Mouse (Mus musculus): ENCODE results near the gene Pms1. TPM values are rescaled to one million over a fixed set of nuclear protein-coding genes. Genes with fewer than 3 reads are reported as not detected.
"Not testable (repeated sequence)": the region's sequence is repeated elsewhere in the genome, so short reads cannot be mapped to it uniquely, and the experiment has no call there.

Pms1 gene
- polyA plus RNA-seq, 1 experiment from 2014 or later, result 31.1 TPM

- H3K4me2 ChIP-seq, result no peak overlapping the region
Measured at GRCm38 (mm10) chr1:53300506-53300905, 3.7 kb upstream of the Pms1 start.

GRCm38 (mm10) chr1:53291197-53291596 lies 5.6 kb downstream of the Pms1 start:
- no peak for ATAC-seq (ENCODE audit: insufficient number of reproducible peaks, insufficient read depth, low FRiP score, low TSS enrichment, low read depth)
- Histone ChIP-seq H3K9ac (replicated peaks) (no peak overlapping the region), H3K9me3 (no peaks in the 10 kb centered on the region; the same call in 1 of the 2 replicates), H3K36me3 (peaks cover 9% of the 10 kb centered on the region), H3K4me1 (replicated peaks) (0 out of 2 replicates have a peak, but pooled peaks cover 6% of the 10 kb centered on the region), H3K4me3 (replicated peaks) (no peak overlapping the region), H3K4me2 (no peak overlapping the region), H3K27me3 (no peaks in the 10 kb centered on the region), H3K27ac (no peak overlapping the region)
- 87% methylated on average over 3 of the region's 3 CpGs for WGBS

More at GRCm38 (mm10) chr1:53300506-53300905, 3.7 kb upstream of the Pms1 start:
- no peaks in the 10 kb centered on the region for H3K9me3 ChIP-seq
- H3K4me3 ChIP-seq (replicated peaks), result no peak overlapping the region
- H3K27me3 ChIP-seq, result no peaks in the 10 kb centered on the region
- H3K4me1 ChIP-seq (replicated peaks), result peaks cover 6% of the 10 kb centered on the region; the same call in 1 of the 2 replicates
- H3K36me3 ChIP-seq, result peaks cover 10% of the 10 kb centered on the region
- no peak for ATAC-seq (ENCODE audit: insufficient number of reproducible peaks, insufficient read depth, low FRiP score, low TSS enrichment, low read depth)
- WGBS, result 93% methylated on average over 4 of the region's 4 CpGs
- no peak overlapping the region for H3K27ac ChIP-seq
- H3K9ac ChIP-seq (replicated peaks), result no peak overlapping the region

GRCm38 (mm10) chr1:53272646-53273045 lies 24.2 kb downstream of the Pms1 start:
- Histone ChIP-seq H3K36me3 (peaks cover 3% of the 10 kb centered on the region; the same call in 1 of the 2 replicates), H3K27ac (no peak overlapping the region), H3K4me1 (replicated peaks) (no peaks in the 10 kb centered on the region), H3K4me2 (no peak overlapping the region), H3K27me3 (no peaks in the 10 kb centered on the region), H3K9ac (replicated peaks) (no peak overlapping the region), H3K9me3 (no peaks in the 10 kb centered on the region), H3K4me3 (replicated peaks) (no peak overlapping the region)
- no peak for ATAC-seq (ENCODE audit: insufficient number of reproducible peaks, insufficient read depth, low FRiP score, low TSS enrichment, low read depth)

GRCm38 (mm10) chr1:53269901-53270300 lies 26.9 kb downstream of the Pms1 start:
- Histone ChIP-seq H3K9me3 (no peaks in the 10 kb centered on the region), H3K36me3 (peaks cover 9% of the 10 kb centered on the region), H3K27ac (no peak overlapping the region), H3K4me1 (replicated peaks) (no peaks in the 10 kb centered on the region), H3K27me3 (no peaks in the 10 kb centered on the region), H3K4me3 (replicated peaks) (no peak overlapping the region), H3K9ac (replicated peaks) (no peak overlapping the region), H3K4me2 (no peak overlapping the region)
- 92% methylated on average over 3 of the region's 3 CpGs for WGBS
- no peak for ATAC-seq (ENCODE audit: insufficient number of reproducible peaks, insufficient read depth, low FRiP score, low TSS enrichment, low read depth)

- H3K36me3 ChIP-seq, result peaks cover 12% of the 10 kb centered on the region
- not testable (repeated sequence) for H3K4me2 ChIP-seq; H3K4me1 ChIP-seq (replicated peaks); H3K9ac ChIP-seq (replicated peaks); H3K27me3 ChIP-seq; ATAC-seq (ENCODE audit: insufficient number of reproducible peaks, insufficient read depth, low FRiP score, low TSS enrichment, low read depth); H3K9me3 ChIP-seq; H3K4me3 ChIP-seq (replicated peaks); H3K27ac ChIP-seq
Measured at GRCm38 (mm10) chr1:53264958-53265612, 31.7 kb downstream of the Pms1 start.

GRCm38 (mm10) chr1:53226063-53226462 lies 70.8 kb downstream of the Pms1 start:
- no peaks in the 10 kb centered on the region for H3K27me3 ChIP-seq
- H3K36me3 ChIP-seq, result no peaks in the 10 kb centered on the region; the same call in 1 of the 2 replicates
- no peak overlapping the region for H3K9ac ChIP-seq (replicated peaks)
- H3K9me3 ChIP-seq, result peaks cover 3% of the 10 kb centered on the region; the same call in 1 of the 2 replicates
- no peak overlapping the region for H3K4me2 ChIP-seq
- 69% methylated on average over 1 of the region's 1 CpGs for WGBS
- H3K4me3 ChIP-seq (replicated peaks), result no peak overlapping the region
- no peak for ATAC-seq (ENCODE audit: insufficient number of reproducible peaks, insufficient read depth, low FRiP score, low TSS enrichment, low read depth)
- H3K4me1 ChIP-seq (replicated peaks), result no peaks in the 10 kb centered on the region
- no peak overlapping the region for H3K27ac ChIP-seq

GRCm38 (mm10) chr1:53225616-53226015 lies 71.2 kb downstream of the Pms1 start:
- no peak overlapping the region for H3K27ac ChIP-seq
- H3K36me3 ChIP-seq, result no peaks in the 10 kb centered on the region; the same call in 1 of the 2 replicates
- H3K9me3 ChIP-seq, result peaks cover 3% of the 10 kb centered on the region; the same call in 1 of the 2 replicates
- H3K4me1 ChIP-seq (replicated peaks), result no peaks in the 10 kb centered on the region
- no peak overlapping the region for H3K4me3 ChIP-seq (replicated peaks)
- no peak overlapping the region for H3K4me2 ChIP-seq
- WGBS, result 84% methylated on average over 3 of the region's 3 CpGs
- no peak for ATAC-seq (ENCODE audit: insufficient number of reproducible peaks, insufficient read depth, low FRiP score, low TSS enrichment, low read depth)
- H3K27me3 ChIP-seq, result no peaks in the 10 kb centered on the region
- H3K9ac ChIP-seq (replicated peaks), result no peak overlapping the region

GRCm38 (mm10) chr1:53224775-53225174 lies 72.0 kb downstream of the Pms1 start:
- Histone ChIP-seq H3K9ac (replicated peaks) (no peak overlapping the region), H3K4me2 (no peak overlapping the region), H3K4me1 (replicated peaks) (no peaks in the 10 kb centered on the region), H3K27me3 (no peaks in the 10 kb centered on the region), H3K36me3 (no peaks in the 10 kb centered on the region; the same call in 1 of the 2 replicates), H3K27ac (no peak overlapping the region), H3K9me3 (peaks cover 3% of the 10 kb centered on the region; the same call in 1 of the 2 replicates), H3K4me3 (replicated peaks) (no peak overlapping the region)
- no peak for ATAC-seq (ENCODE audit: insufficient number of reproducible peaks, insufficient read depth, low FRiP score, low TSS enrichment, low read depth)
- WGBS, result 69% methylated on average over 1 of the region's 1 CpGs

- H3K4me1 ChIP-seq (replicated peaks), result no peaks in the 10 kb centered on the region
- no peak for ATAC-seq (ENCODE audit: insufficient number of reproducible peaks, insufficient read depth, low FRiP score, low TSS enrichment, low read depth)
- no peak overlapping the region for H3K4me3 ChIP-seq (replicated peaks)
- H3K27ac ChIP-seq, result no peak overlapping the region
- H3K27me3 ChIP-seq, result peaks cover 9% of the 10 kb centered on the region
- H3K36me3 ChIP-seq, result peaks cover 6% of the 10 kb centered on the region; the same call in 1 of the 2 replicates
- H3K4me2 ChIP-seq, result no peak overlapping the region
- H3K9ac ChIP-seq (replicated peaks), result no peak overlapping the region
- no peaks in the 10 kb centered on the region for H3K9me3 ChIP-seq
Measured at GRCm38 (mm10) chr1:53210136-53210535, 86.7 kb downstream of the Pms1 start.

GRCm38 (mm10) chr1:53203902-53204301 lies 92.9 kb downstream of the Pms1 start:
- Histone ChIP-seq H3K36me3 (peaks cover 6% of the 10 kb centered on the region; the same call in 1 of the 2 replicates), H3K4me1 (replicated peaks) (peaks cover 18% of the 10 kb centered on the region), H3K9me3 (no peaks in the 10 kb centered on the region), H3K4me2 (no peak overlapping the region), H3K9ac (replicated peaks) (no peak overlapping the region), H3K4me3 (replicated peaks) (no peak overlapping the region), H3K27ac (no peak overlapping the region), H3K27me3 (peaks cover 38% of the 10 kb centered on the region)
- 95% methylated on average over 2 of the region's 2 CpGs for WGBS
- no peak for ATAC-seq (ENCODE audit: insufficient number of reproducible peaks, insufficient read depth, low FRiP score, low TSS enrichment, low read depth)

- Histone ChIP-seq H3K27me3 (peaks cover 38% of the 10 kb centered on the region), H3K4me3 (replicated peaks) (no peak overlapping the region), H3K4me1 (replicated peaks) (peaks cover 36% of the 10 kb centered on the region), H3K9me3 (no peaks in the 10 kb centered on the region), H3K36me3 (peaks cover 6% of the 10 kb centered on the region; the same call in 1 of the 2 replicates), H3K27ac (no peak overlapping the region), H3K4me2 (no peak overlapping the region), H3K9ac (replicated peaks) (no peak overlapping the region)
- 14% methylated on average over 2 of the region's 2 CpGs for WGBS
- ATAC-seq (ENCODE audit: insufficient number of reproducible peaks, insufficient read depth, low FRiP score, low TSS enrichment, low read depth), result peak; percentile 39
Measured at GRCm38 (mm10) chr1:53201630-53202199, 95.1 kb downstream of the Pms1 start.
